Mouse (Mus musculus) MEL (cell line): Measurements from ENCODE around the gene Elk4. TPM values are rescaled to one million over a fixed set of nuclear protein-coding genes. Genes with fewer than 3 reads are reported as not detected.

Source experiments
- DNase-seq: peaks from one replicate; pipeline ENCODE4 v3.0.0; 2011; ENCODE audit warnings: low read depth, low spot score
- H3K27ac ChIP-seq: 2 replicates; pipeline ENCODE4 v1.5.1; 2012; ENCODE audit warnings: low read depth, mild to moderate bottlenecking, control low read depth, low read length, moderate library complexity; ENCODE audit not compliant: control insufficient read depth
- H3K27me3 ChIP-seq, 2 experiments: fragments of 150-350 bp in 1 of 2; sonication (generic) in 1 of 2; 2 replicates each; pipeline ENCODE4 v1.6.1; 2012; ENCODE audit warnings: low read length in 2 of 2, mild to moderate bottlenecking in 2 of 2, improper control_type of control experiment in 1 of 2, moderate library complexity in 1 of 2; ENCODE audit not compliant: insufficient read depth in 2 of 2, control insufficient read depth in 1 of 2
- H3K36me3 ChIP-seq, 2 experiments: 2 replicates each; pipeline ENCODE4 v1.6.1; 2012 to 2014; ENCODE audit warnings: low read length in 2 of 2, improper control_type of control experiment in 1 of 2, inconsistent platforms in 1 of 2, mild to moderate bottlenecking in 1 of 2; ENCODE audit not compliant: insufficient read depth in 2 of 2, control insufficient read depth in 1 of 2
- H3K4me1 ChIP-seq, 2 experiments: fragments of 150-350 bp in 1 of 2; sonication (generic) in 1 of 2; 2 replicates each; pipeline ENCODE4 v1.6.1; 2012; ENCODE audit warnings: low read length in 2 of 2, improper control_type of control experiment in 1 of 2, mild to moderate bottlenecking in 1 of 2; ENCODE audit not compliant: insufficient read depth in 2 of 2, control insufficient read depth in 1 of 2
- H3K4me3 ChIP-seq, 2 experiments: fragments of 150-350 bp in 1 of 2; sonication (generic) in 1 of 2; 2 replicates each; pipeline ENCODE4 v1.5.1; 2012; ENCODE audit warnings: low read depth in 2 of 2, low read length in 2 of 2, mild to moderate bottlenecking in 2 of 2, moderate library complexity in 2 of 2, control low read depth in 1 of 2, improper control_type of control experiment in 1 of 2; ENCODE audit not compliant: control insufficient read depth in 1 of 2, insufficient read depth in 1 of 2
- H3K79me2 ChIP-seq: 2 replicates; pipeline ENCODE4 v1.6.1; 2012; ENCODE audit warnings: mild to moderate bottlenecking, low read length, moderate library complexity; ENCODE audit not compliant: control insufficient read depth, poor library complexity, insufficient read depth
- H3K9ac ChIP-seq: 2 replicates; pipeline ENCODE4 v1.6.1; 2012; ENCODE audit warnings: low read depth, mild to moderate bottlenecking, control low read depth, low read length, moderate library complexity; ENCODE audit not compliant: control insufficient read depth, poor library complexity, severe bottlenecking
- H3K9me3 ChIP-seq: fragments of 150-350 bp; sonication (generic); replicated peaks from 2 replicates; pipeline ENCODE4 v1.6.1; 2012; ENCODE audit warnings: mild to moderate bottlenecking, low read length, improper control_type of control experiment, moderate library complexity; ENCODE audit not compliant: insufficient read depth
- BHLHE40 ChIP-seq: IDR thresholded peaks from 2 replicates; pipeline ENCODE4 v1.6.1; 2012; ENCODE audit warnings: low read depth, mild to moderate bottlenecking, inconsistent platforms, low read length, improper control_type of control experiment, borderline replicate concordance
- CHD1 ChIP-seq: IDR thresholded peaks from 2 replicates; pipeline ENCODE4 v1.6.1; 2012; ENCODE audit warnings: low read depth, mild to moderate bottlenecking, inconsistent platforms, low read length, improper control_type of control experiment
- CTCF ChIP-seq, 3 experiments: IDR thresholded peaks in 2 of 3; conservative IDR thresholded peaks in 1 of 3; 2 replicates each; pipeline ENCODE4 v1.5.1; 2011 to 2012; ENCODE audit warnings: low read length in 3 of 3, low read depth in 2 of 3, mild to moderate bottlenecking in 2 of 3, improper control_type of control experiment in 1 of 3, inconsistent platforms in 1 of 3, mixed read lengths in 1 of 3, moderate library complexity in 1 of 3; ENCODE audit not compliant: control insufficient read depth in 1 of 3, insufficient read depth in 1 of 3, poor library complexity in 1 of 3, severe bottlenecking in 1 of 3
- EP300 ChIP-seq, 2 experiments: IDR thresholded peaks; 2 replicates each; pipeline ENCODE4 v1.6.1; 2011; ENCODE audit warnings: improper control_type of control experiment in 2 of 2, low read length in 2 of 2, low read depth in 1 of 2, mild to moderate bottlenecking in 1 of 2
- ETS1 ChIP-seq: IDR thresholded peaks from 2 replicates; pipeline ENCODE4 v1.6.1; 2012; ENCODE audit warnings: low read depth, mild to moderate bottlenecking, inconsistent platforms, low read length, improper control_type of control experiment, moderate library complexity
- GABPA ChIP-seq: IDR thresholded peaks from 2 replicates; pipeline ENCODE4 v1.6.1; 2012; ENCODE audit warnings: low read depth, mild to moderate bottlenecking, inconsistent platforms, low read length, improper control_type of control experiment, moderate library complexity
- GATA1 ChIP-seq: IDR thresholded peaks from 2 replicates; pipeline ENCODE4 v1.6.1; 2011; ENCODE audit warnings: low read depth, low read length, improper control_type of control experiment
- HCFC1 ChIP-seq: IDR thresholded peaks from 2 replicates; pipeline ENCODE4 v1.6.1; 2012; ENCODE audit warnings: low read depth, mild to moderate bottlenecking, inconsistent platforms, low read length, improper control_type of control experiment, moderate library complexity
- JUND ChIP-seq: IDR thresholded peaks from 2 replicates; pipeline ENCODE4 v1.6.1; 2011; ENCODE audit warnings: low read depth, mild to moderate bottlenecking, improper control_type of control experiment, low read length
- KAT2A ChIP-seq: conservative IDR thresholded peaks from 2 replicates; pipeline ENCODE4 v1.6.1; 2012; ENCODE audit warnings: low read depth, low read length, improper control_type of control experiment, inconsistent platforms
- MAFK ChIP-seq: IDR thresholded peaks from 2 replicates; pipeline ENCODE4 v1.6.1; 2011; ENCODE audit warnings: low read depth, mild to moderate bottlenecking, low read length, improper control_type of control experiment, borderline replicate concordance
- MAX ChIP-seq: IDR thresholded peaks from 2 replicates; pipeline ENCODE4 v1.6.1; 2011; ENCODE audit warnings: low read length, improper control_type of control experiment
- MXI1 ChIP-seq: IDR thresholded peaks from 2 replicates; pipeline ENCODE4 v1.6.1; 2011; ENCODE audit warnings: mild to moderate bottlenecking, low read depth, low read length, improper control_type of control experiment
- MYB ChIP-seq: IDR thresholded peaks from 2 replicates; pipeline ENCODE4 v1.6.1; 2011; ENCODE audit warnings: mild to moderate bottlenecking, low read depth, low read length, improper control_type of control experiment
- MYC ChIP-seq: IDR thresholded peaks from 2 replicates; pipeline ENCODE4 v1.6.1; 2011; ENCODE audit warnings: low read depth, mild to moderate bottlenecking, low read length, improper control_type of control experiment, moderate library complexity
- NRF1 ChIP-seq: IDR thresholded peaks from 2 replicates; pipeline ENCODE4 v1.6.1; 2014; ENCODE audit warnings: low read depth, mild to moderate bottlenecking, inconsistent platforms, low read length, improper control_type of control experiment, moderate library complexity; ENCODE audit not compliant: poor library complexity, insufficient read depth, severe bottlenecking
- POLR2A ChIP-seq, 2 experiments: IDR thresholded peaks; 2 replicates each; pipeline ENCODE4 v1.6.1; 2011 to 2012; ENCODE audit warnings: low read length in 2 of 2, mild to moderate bottlenecking in 2 of 2, control low read depth in 1 of 2, improper control_type of control experiment in 1 of 2, low read depth in 1 of 2, moderate library complexity in 1 of 2; ENCODE audit not compliant: control insufficient read depth in 1 of 2, insufficient read depth in 1 of 2, poor library complexity in 1 of 2
- RAD21 ChIP-seq: IDR thresholded peaks from 2 replicates; pipeline ENCODE4 v1.6.1; 2011; ENCODE audit warnings: mild to moderate bottlenecking, low read depth, low read length, improper control_type of control experiment
- RCOR1 ChIP-seq: IDR thresholded peaks from 2 replicates; pipeline ENCODE4 v1.6.1; 2012; ENCODE audit warnings: low read depth, mild to moderate bottlenecking, inconsistent platforms, low read length, improper control_type of control experiment
- SMC3 ChIP-seq: IDR thresholded peaks from 2 replicates; pipeline ENCODE4 v1.6.1; 2011; ENCODE audit warnings: low read depth, low read length, improper control_type of control experiment
- TAL1 ChIP-seq: IDR thresholded peaks from 2 replicates; pipeline ENCODE4 v1.6.1; 2012; ENCODE audit warnings: mild to moderate bottlenecking, inconsistent platforms, low read length, moderate library complexity, mixed read lengths
- TBP ChIP-seq: IDR thresholded peaks from 2 replicates; pipeline ENCODE4 v1.8.0; 2011; ENCODE audit warnings: low read depth, low read length, improper control_type of control experiment
- TCF12 ChIP-seq: IDR thresholded peaks from 2 replicates; pipeline ENCODE4 v1.6.1; 2014; ENCODE audit warnings: low read depth, mild to moderate bottlenecking, inconsistent platforms, low read length, improper control_type of control experiment, moderate library complexity
- UBTF ChIP-seq: IDR thresholded peaks from 2 replicates; pipeline ENCODE4 v1.6.1; 2012; ENCODE audit warnings: low read depth, mild to moderate bottlenecking, inconsistent platforms, low read length, improper control_type of control experiment, moderate library complexity, borderline replicate concordance; ENCODE audit not compliant: insufficient read depth
- ZC3H11A ChIP-seq: IDR thresholded peaks from 2 replicates; pipeline ENCODE4 v1.6.1; 2012; ENCODE audit warnings: low read depth, mild to moderate bottlenecking, inconsistent platforms, low read length, improper control_type of control experiment
- ZKSCAN1 ChIP-seq: IDR thresholded peaks from 2 replicates; pipeline ENCODE4 v1.6.1; 2012; ENCODE audit warnings: low read depth, mild to moderate bottlenecking, inconsistent platforms, low read length, improper control_type of control experiment, moderate library complexity
- ZMIZ1 ChIP-seq: IDR thresholded peaks from 2 replicates; pipeline ENCODE4 v1.6.1; 2012; ENCODE audit warnings: low read depth, mild to moderate bottlenecking, inconsistent platforms, low read length, improper control_type of control experiment, moderate library complexity
- ZNF384 ChIP-seq: IDR thresholded peaks from 2 replicates; pipeline ENCODE4 v1.6.1; 2012; ENCODE audit warnings: low read depth, mild to moderate bottlenecking, inconsistent platforms, low read length, improper control_type of control experiment
- polyA plus RNA-seq, 2 experiments: library from polyadenylated mRNA; stranded (reverse) in 1 of 2; unstranded in 1 of 2; fragments of >175 nt in 1 of 2; fragments of >200 nt in 1 of 2; gene quantifications; 2 replicates each; pipeline versions ENCODE4 v1.2.1 to v1.2.4; 2012; ENCODE audit warnings: low replicate concordance in 2 of 2, low read depth in 1 of 2; ENCODE audit not compliant: insufficient read length in 2 of 2, insufficient read depth in 1 of 2, missing spikeins in 1 of 2
- total RNA-seq: library from RNA; depleted of rRNA; stranded (reverse); fragments of 300-350 nt; gene quantifications from 2 replicates; pipeline ENCODE4 v1.2.3, GENCODE M21; 2012

Gene Elk4
- total and polyA plus RNA-seq, 3 experiments, result 19.4 to 191 (median 20.3) TPM

DNA sequence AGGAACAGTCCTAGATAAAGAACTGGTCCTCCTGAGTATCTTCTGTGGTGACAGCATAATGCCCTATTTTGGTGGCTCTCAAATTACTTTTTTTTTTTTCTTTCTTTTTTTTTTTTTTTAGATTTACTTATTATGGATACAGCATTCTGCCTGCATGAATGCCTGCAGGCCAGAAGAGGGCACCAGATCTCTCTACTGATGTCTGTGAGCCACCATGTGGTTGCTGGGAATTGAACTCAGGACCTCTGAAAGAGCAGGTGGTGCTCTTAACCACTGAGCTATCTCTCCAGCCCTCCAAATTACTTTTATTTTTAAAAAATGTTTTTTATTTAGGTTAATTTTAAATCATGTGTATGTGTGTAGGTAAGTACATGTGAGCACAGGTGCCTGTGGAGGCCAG lies 6.9 kb upstream of the Elk4 start:
- Histone ChIP-seq H3K4me1 (peaks cover 18 to 23% of the 10 kb centered on the region in 2 experiments), H3K36me3 (peaks cover 0 to 35% of the 10 kb centered on the region in 2 experiments; a peak in 2 of 4 replicates), H3K4me3 (no peak overlapping the region), H3K27me3 (no peaks in the 10 kb centered on the region), H3K9me3 (no peaks in the 10 kb centered on the region), H3K79me2 (no peaks in the 10 kb centered on the region), H3K9ac (no peak overlapping the region), H3K27ac (no peak overlapping the region)
- TF ChIP-seq MYC (peak; percentile 89), POLR2A (IDR thresholded peaks at IDR 0.05; ENCODE audit: control insufficient read depth in 1 of 2, insufficient read depth in 1 of 2, low read depth in 1 of 2, low read length in 2 of 2, poor library complexity in 1 of 2) (no peak), ZNF384 (peak; percentile 97), JUND (0 out of 2 replicates have a peak, but pooled peaks have one; percentile 38), GABPA (no peak), CHD1 (no peak), CTCF (IDR thresholded peaks at IDR 0.05 in 2 of 3, conservative IDR thresholded peaks at IDR 0.05 in 1 of 3; ENCODE audit: control insufficient read depth in 1 of 3, insufficient read depth in 1 of 3, low read depth in 2 of 3, low read length in 3 of 3, poor library complexity in 1 of 3, severe bottlenecking in 1 of 3) (peak; percentile 53 to 71 (median 69)), ZC3H11A (peak; percentile 56), ETS1 (no peak), RAD21 (peak; percentile 63), EP300 (IDR thresholded peaks at IDR 0.05; ENCODE audit: low read depth in 1 of 2, low read length in 2 of 2) (no peak), SMC3 (peak; percentile 77), UBTF (no peak), MAX (peak; percentile 68; the same call in 1 of the 2 replicates), MXI1 (peak; percentile 57; the same call in 1 of the 2 replicates)
- DNase-seq, result peak; percentile 69

DNA sequence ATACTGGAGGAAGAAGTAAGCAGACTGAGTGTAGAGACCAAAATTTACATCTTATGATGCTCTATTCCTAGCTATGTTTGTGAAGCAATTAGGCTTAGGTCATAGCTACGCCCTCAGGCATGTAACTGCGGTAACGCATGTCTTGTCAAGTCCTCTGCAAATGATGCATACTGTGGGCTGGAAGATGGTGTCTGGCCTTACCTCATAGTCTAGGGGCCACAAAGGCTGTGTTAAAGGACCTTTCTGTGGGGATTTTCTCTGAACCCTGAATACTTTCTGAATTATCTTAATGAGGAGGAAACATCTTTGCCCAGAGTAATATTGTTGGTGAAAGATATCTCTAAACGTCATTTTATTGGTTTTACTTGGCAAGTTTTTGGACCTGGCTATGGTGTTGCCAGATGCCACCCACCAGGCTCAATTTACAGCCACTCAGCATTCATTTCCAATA lies 5.5 kb upstream of the Elk4 start:
- Histone ChIP-seq H3K79me2 (no peaks in the 10 kb centered on the region), H3K9ac (no peak overlapping the region), H3K9me3 (no peaks in the 10 kb centered on the region), H3K27me3 (no peaks in the 10 kb centered on the region), H3K4me1 (peaks cover 23 to 26% of the 10 kb centered on the region in 2 experiments), H3K4me3 (peak overlapping the region in 1 of 2 experiments; percentile 16; a peak in 1 of 4 replicates), H3K36me3 (peaks cover 0 to 39% of the 10 kb centered on the region in 2 experiments; a peak in 2 of 4 replicates), H3K27ac (no peak overlapping the region)
- 0 out of 2 replicates have a peak, but pooled peaks have one; percentile 28 for TF ChIP-seq MYB
- peak; percentile 80 for TF ChIP-seq GATA1
- TF ChIP-seq MXI1, result 0 out of 2 replicates have a peak, but pooled peaks have one; percentile 24
- 0 out of 2 replicates have a peak, but pooled peaks have one; percentile 27 for TF ChIP-seq HCFC1
- no peak for TF ChIP-seq ZMIZ1
- no peak for TF ChIP-seq TBP
- TF ChIP-seq MAFK, result 0 out of 2 replicates have a peak, but pooled peaks have one; percentile 26
- TF ChIP-seq BHLHE40, result peak; percentile 43; the same call in 1 of the 2 replicates
- TF ChIP-seq ZKSCAN1, result peak; percentile 65; the same call in 1 of the 2 replicates
- TF ChIP-seq EP300 (IDR thresholded peaks at IDR 0.05; ENCODE audit: low read depth in 1 of 2, low read length in 2 of 2), result peak; percentile 89 to 92
- TF ChIP-seq MYC, result no peak
- TF ChIP-seq KAT2A, result no peak
- peak; percentile 97 for TF ChIP-seq TCF12
- TF ChIP-seq NRF1, result no peak
- peak; percentile 84 for TF ChIP-seq TAL1
- TF ChIP-seq RCOR1, result peak; percentile 61; the same call in 1 of the 2 replicates
- peak; percentile 92 for TF ChIP-seq ETS1
- 0 out of 2 replicates have a peak, but pooled peaks have one; percentile 2 for TF ChIP-seq ZC3H11A
- peak; percentile 69 for DNase-seq
